Mouse (Mus musculus): ENCODE data around the gene Oit3. TPM values are rescaled to one million over a fixed set of nuclear protein-coding genes. Genes with fewer than 3 reads are reported as not detected.

The Oit3 gene
- polyA plus RNA-seq (2011; ENCODE audit: insufficient read depth, insufficient read length, low replicate concordance, missing spikeins): not detected in 2 replicates

GRCm38 (mm10) chr10:59441735-59442134 is at the start of gene Oit3:
Gene Oit3, minus strand, starts transcription at chr10:59441778.
- TF ChIP-seq CTCF (IDR thresholded peaks at IDR 0.05; ENCODE audit: control insufficient read depth, insufficient read depth, low read length) (no peak), POLR2A (IDR thresholded peaks at IDR 0.05; ENCODE audit: borderline replicate concordance, control insufficient read depth, low read depth, low read length) (no peak)
- H3K4me3 ChIP-seq (replicated peaks; ENCODE audit: control insufficient read depth, low read depth, low read length): no peak within 1 kb of the TSS
- WGBS: 61% methylated on average over 11 of the region's 11 CpGs
- no peaks in the 10 kb centered on the region for H3K4me1 ChIP-seq (ENCODE audit: control insufficient read depth, insufficient read depth, low read length)
- H3K27ac ChIP-seq (ENCODE audit: control insufficient read depth, insufficient read depth, low read depth, low read length, poor library complexity): no peak within 1 kb of the TSS

GRCm38 (mm10) chr10:59490920-59491319 is 49.3 kb upstream of the Oit3 start:
- 90% methylated on average over 8 of the region's 8 CpGs for WGBS
- Histone ChIP-seq H3K4me1 (ENCODE audit: control insufficient read depth, insufficient read depth, low read length) (no peaks in the 10 kb centered on the region; the same call in 1 of the 2 replicates), H3K4me3 (replicated peaks; ENCODE audit: control insufficient read depth, low read depth, low read length) (no peak overlapping the region), H3K27ac (ENCODE audit: control insufficient read depth, insufficient read depth, low read depth, low read length, poor library complexity) (no peak overlapping the region)
- no peak for TF ChIP-seq POLR2A (IDR thresholded peaks at IDR 0.05; ENCODE audit: borderline replicate concordance, control insufficient read depth, low read depth, low read length)
- 0 out of 2 replicates have a peak, but pooled peaks have one; percentile 9 for TF ChIP-seq CTCF (IDR thresholded peaks at IDR 0.05; ENCODE audit: control insufficient read depth, insufficient read depth, low read length)

GRCm38 (mm10) chr10:59489411-59489810 is 47.8 kb upstream of the Oit3 start:
- no peak overlapping the region for H3K27ac ChIP-seq (ENCODE audit: control insufficient read depth, insufficient read depth, low read depth, low read length, poor library complexity)
- TF ChIP-seq POLR2A (IDR thresholded peaks at IDR 0.05; ENCODE audit: borderline replicate concordance, control insufficient read depth, low read depth, low read length) (no peak), CTCF (IDR thresholded peaks at IDR 0.05; ENCODE audit: control insufficient read depth, insufficient read depth, low read length) (no peak)
- WGBS: 53% methylated on average over 1 of the region's 1 CpGs
- H3K4me1 ChIP-seq (ENCODE audit: control insufficient read depth, insufficient read depth, low read length): no peaks in the 10 kb centered on the region
- H3K4me3 ChIP-seq (replicated peaks; ENCODE audit: control insufficient read depth, low read depth, low read length): no peak overlapping the region

DNA sequence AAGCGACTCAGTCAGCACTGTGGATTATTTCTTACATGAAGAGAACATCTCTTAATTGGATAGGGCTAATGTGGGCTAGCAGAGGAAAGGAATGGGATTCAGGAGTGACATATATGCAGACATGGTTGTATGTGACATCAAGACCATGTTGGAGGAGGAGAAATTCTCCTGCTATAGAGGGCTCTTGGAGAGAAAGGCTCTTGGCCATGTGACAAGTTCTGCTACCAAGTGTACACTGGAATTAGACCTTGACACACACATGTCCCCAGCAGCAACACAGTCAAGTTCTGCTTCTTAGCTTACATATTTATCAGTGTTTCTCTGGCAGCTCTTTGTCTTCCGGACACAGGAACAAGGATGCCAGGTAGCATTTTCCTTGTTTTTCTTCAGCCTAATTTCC is 45.8 kb upstream of the Oit3 start:
- 83% methylated on average over 2 of the region's 2 CpGs for WGBS
- no peak for TF ChIP-seq POLR2A (IDR thresholded peaks at IDR 0.05; ENCODE audit: borderline replicate concordance, control insufficient read depth, low read depth, low read length)
- no peak for TF ChIP-seq CTCF (IDR thresholded peaks at IDR 0.05; ENCODE audit: control insufficient read depth, insufficient read depth, low read length)
- Histone ChIP-seq H3K4me3 (replicated peaks; ENCODE audit: control insufficient read depth, low read depth, low read length) (no peak overlapping the region), H3K4me1 (ENCODE audit: control insufficient read depth, insufficient read depth, low read length) (no peaks in the 10 kb centered on the region), H3K27ac (ENCODE audit: control insufficient read depth, insufficient read depth, low read depth, low read length, poor library complexity) (no peak overlapping the region)

- TF ChIP-seq CTCF (IDR thresholded peaks at IDR 0.05; ENCODE audit: control insufficient read depth, insufficient read depth, low read length): no peak
- no peak for TF ChIP-seq POLR2A (IDR thresholded peaks at IDR 0.05; ENCODE audit: borderline replicate concordance, control insufficient read depth, low read depth, low read length)
- Histone ChIP-seq H3K4me1 (ENCODE audit: control insufficient read depth, insufficient read depth, low read length) (no peaks in the 10 kb centered on the region), H3K27ac (ENCODE audit: control insufficient read depth, insufficient read depth, low read depth, low read length, poor library complexity) (no peak overlapping the region), H3K4me3 (replicated peaks; ENCODE audit: control insufficient read depth, low read depth, low read length) (no peak overlapping the region)
- 87% methylated on average over 6 of the region's 6 CpGs for WGBS
Measured at GRCm38 (mm10) chr10:59484318-59484717, 42.7 kb upstream of the Oit3 start.

GRCm38 (mm10) chr10:59481381-59481780 is 39.8 kb upstream of the Oit3 start:
- no peak overlapping the region for H3K27ac ChIP-seq (ENCODE audit: control insufficient read depth, insufficient read depth, low read depth, low read length, poor library complexity)
- TF ChIP-seq CTCF (IDR thresholded peaks at IDR 0.05; ENCODE audit: control insufficient read depth, insufficient read depth, low read length) (no peak), POLR2A (IDR thresholded peaks at IDR 0.05; ENCODE audit: borderline replicate concordance, control insufficient read depth, low read depth, low read length) (no peak)
- WGBS: 84% methylated on average over 5 of the region's 5 CpGs
- no peak overlapping the region for H3K4me3 ChIP-seq (replicated peaks; ENCODE audit: control insufficient read depth, low read depth, low read length)
- no peaks in the 10 kb centered on the region; the same call in 1 of the 2 replicates for H3K4me1 ChIP-seq (ENCODE audit: control insufficient read depth, insufficient read depth, low read length)

DNA sequence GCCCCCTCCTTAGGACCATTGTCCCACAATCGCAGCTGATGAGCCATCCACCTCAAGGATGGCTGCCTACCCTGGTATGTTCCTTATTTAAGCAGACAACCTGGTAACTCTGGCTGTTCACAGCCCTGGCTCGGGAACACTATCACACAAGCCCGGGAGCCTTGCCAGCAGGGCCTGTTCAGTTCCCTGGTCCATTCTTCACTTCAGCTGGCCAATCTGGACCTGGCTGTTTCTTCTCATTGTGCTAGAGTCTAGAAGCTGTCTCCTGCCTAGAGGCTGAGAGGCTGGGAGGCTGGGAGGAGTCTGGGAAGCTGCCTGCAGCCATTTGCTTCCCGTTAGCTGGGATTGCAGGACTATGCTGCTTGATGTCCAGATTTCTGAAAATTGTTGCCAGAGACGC is 28.9 kb upstream of the Oit3 start:
- no peak for TF ChIP-seq CTCF (IDR thresholded peaks at IDR 0.05; ENCODE audit: control insufficient read depth, insufficient read depth, low read length)
- no peak for TF ChIP-seq POLR2A (IDR thresholded peaks at IDR 0.05; ENCODE audit: borderline replicate concordance, control insufficient read depth, low read depth, low read length)
- H3K27ac ChIP-seq (ENCODE audit: control insufficient read depth, insufficient read depth, low read depth, low read length, poor library complexity): no peak overlapping the region
- no peak overlapping the region for H3K4me3 ChIP-seq (replicated peaks; ENCODE audit: control insufficient read depth, low read depth, low read length)
- no peaks in the 10 kb centered on the region for H3K4me1 ChIP-seq (ENCODE audit: control insufficient read depth, insufficient read depth, low read length)
- WGBS: 81% methylated on average over 5 of the region's 5 CpGs

- WGBS: 87% methylated on average over 12 of the region's 12 CpGs
- TF ChIP-seq CTCF (IDR thresholded peaks at IDR 0.05; ENCODE audit: control insufficient read depth, insufficient read depth, low read length) (no peak), POLR2A (IDR thresholded peaks at IDR 0.05; ENCODE audit: borderline replicate concordance, control insufficient read depth, low read depth, low read length) (no peak)
- no peak overlapping the region for H3K4me3 ChIP-seq (replicated peaks; ENCODE audit: control insufficient read depth, low read depth, low read length)
- no peaks in the 10 kb centered on the region for H3K4me1 ChIP-seq (ENCODE audit: control insufficient read depth, insufficient read depth, low read length)
- no peak overlapping the region for H3K27ac ChIP-seq (ENCODE audit: control insufficient read depth, insufficient read depth, low read depth, low read length, poor library complexity)
Measured at GRCm38 (mm10) chr10:59467297-59467696, 25.7 kb upstream of the Oit3 start.

GRCm38 (mm10) chr10:59466626-59467025 is 25.0 kb upstream of the Oit3 start:
- no peak for TF ChIP-seq CTCF (IDR thresholded peaks at IDR 0.05; ENCODE audit: control insufficient read depth, insufficient read depth, low read length)
- TF ChIP-seq POLR2A (IDR thresholded peaks at IDR 0.05; ENCODE audit: borderline replicate concordance, control insufficient read depth, low read depth, low read length): no peak

More at GRCm38 (mm10) chr10:59466626-59467025, 25.0 kb upstream of the Oit3 start:
- Histone ChIP-seq H3K27ac (ENCODE audit: control insufficient read depth, insufficient read depth, low read depth, low read length, poor library complexity) (no peak overlapping the region), H3K4me3 (replicated peaks; ENCODE audit: control insufficient read depth, low read depth, low read length) (no peak overlapping the region), H3K4me1 (ENCODE audit: control insufficient read depth, insufficient read depth, low read length) (no peaks in the 10 kb centered on the region)
- 89% methylated on average over 4 of the region's 4 CpGs for WGBS

Data from bone marrow, adult 2 months (tissue).